Mouse (Mus musculus) brain, embryonic 14.5 days (tissue): Measurements from ENCODE around the gene Mettl3.

Experiments
- CTCF ChIP-seq: fragments of 200-500 bp; IDR thresholded peaks from 2 replicates; pipeline ENCODE4 v1.5.1; 2012; ENCODE audit warnings: inconsistent platforms, mild to moderate bottlenecking, moderate library complexity, borderline replicate concordance; ENCODE audit not compliant: insufficient read depth, insufficient read length; ENCODE audit errors: extremely low read depth
- POLR2A ChIP-seq: fragments of 200-500 bp; IDR thresholded peaks from 2 replicates; pipeline ENCODE4 v1.6.1; 2012; ENCODE audit warnings: mild to moderate bottlenecking, inconsistent platforms, borderline replicate concordance; ENCODE audit not compliant: poor library complexity, insufficient read depth, insufficient read length, severe bottlenecking; ENCODE audit errors: extremely low read depth

DNA sequence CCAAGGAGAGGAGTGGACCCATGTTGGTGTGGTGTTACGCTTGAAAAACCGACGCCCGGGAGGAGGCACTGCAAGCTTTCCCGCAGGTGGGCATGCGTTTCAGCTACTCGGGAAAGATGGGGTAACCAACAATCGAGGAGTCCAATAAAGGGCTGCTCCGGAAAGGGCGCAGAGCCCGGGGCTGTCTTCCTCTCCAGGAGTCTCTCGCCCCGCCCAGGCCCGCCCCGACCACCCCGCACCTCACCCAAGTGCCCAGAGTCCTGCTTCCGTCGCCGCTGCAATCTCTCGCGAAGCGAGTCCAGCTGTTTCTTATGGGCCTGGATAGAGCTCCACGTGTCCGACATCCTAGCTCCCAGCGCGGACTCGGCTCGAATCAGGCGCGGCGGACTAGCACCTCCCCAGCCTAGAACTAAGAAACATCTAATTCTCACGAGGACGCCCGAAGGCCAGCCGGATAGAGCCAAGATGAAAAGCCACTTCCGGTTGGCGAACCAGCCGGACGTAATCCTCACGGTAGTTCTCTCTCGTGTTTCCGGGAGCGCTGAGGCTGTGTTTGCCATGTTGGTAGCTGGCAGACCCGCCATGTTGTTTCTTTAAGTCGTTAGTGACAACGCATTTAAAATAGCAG is at the start of gene Mettl3:
- TF ChIP-seq CTCF (peak; percentile 12; the same call in 1 of the 2 replicates), POLR2A (peak; percentile 31; the same call in 1 of the 2 replicates)
